Mouse (Mus musculus) small intestine, adult 2 months (tissue): Measurements from ENCODE around the gene Arhgap29. TPM values are rescaled to one million over a fixed set of nuclear protein-coding genes. Genes with fewer than 3 reads are reported as not detected.

Experiments
- H3K27ac ChIP-seq: fragments of 200-500 bp; 2 replicates; pipeline ENCODE4 v1.5.1; 2012; ENCODE audit warnings: low read depth, low read length, control low read depth, inconsistent platforms; ENCODE audit not compliant: insufficient read depth
- H3K27me3 ChIP-seq: fragments of 200-500 bp; 2 replicates; pipeline ENCODE4 v1.6.1; 2012; ENCODE audit warnings: mild to moderate bottlenecking, moderate library complexity, low read length, inconsistent platforms; ENCODE audit not compliant: control insufficient read depth, insufficient read depth
- H3K36me3 ChIP-seq: fragments of 200-500 bp; 2 replicates; pipeline ENCODE4 v1.6.1; 2012; ENCODE audit warnings: mild to moderate bottlenecking, low read length, control low read depth, inconsistent platforms; ENCODE audit not compliant: control insufficient read depth, insufficient read depth
- H3K4me1 ChIP-seq: fragments of 200-500 bp; 2 replicates; pipeline ENCODE4 v1.6.1; 2012; ENCODE audit warnings: low read length, inconsistent platforms, mixed read lengths; ENCODE audit not compliant: control insufficient read depth, insufficient read depth, insufficient read length
- H3K4me3 ChIP-seq: fragments of 200-500 bp; 2 replicates; pipeline ENCODE4 v1.5.1; 2012; ENCODE audit warnings: low read depth, mild to moderate bottlenecking, control low read depth, inconsistent platforms, low read length, moderate library complexity
- CTCF ChIP-seq: fragments of 200-500 bp; IDR thresholded peaks from 2 replicates; pipeline ENCODE4 v1.5.1; 2012; ENCODE audit warnings: low read depth, mild to moderate bottlenecking, control low read depth, inconsistent platforms, low read length, moderate library complexity, mixed read lengths; ENCODE audit not compliant: insufficient replicate concordance, insufficient read length; ENCODE audit errors: extremely low read depth
- POLR2A ChIP-seq: fragments of 200-500 bp; IDR thresholded peaks from 2 replicates; pipeline ENCODE4 v1.6.1; 2012; ENCODE audit warnings: low read depth, mild to moderate bottlenecking, control low read depth, inconsistent platforms, low read length, moderate library complexity
- WGBS: fragments of 180-500 bp; shearing (Covaris S2); methylation state at CpG from one replicate; pipeline ENCODE4 v1.1.7; 2018; 5-methylcytosine and 5-hydroxymethylcytosine counted together
- polyA plus RNA-seq: library from polyadenylated mRNA; depleted of rRNA; stranded (reverse); fragments of >200 nt; gene quantifications from 2 replicates; pipeline ENCODE4 v1.2.3, GENCODE M21; 2012

The Arhgap29 gene
- polyA plus RNA-seq, 1 experiment: 3.3 TPM

- H3K27me3 ChIP-seq: 0 out of 2 replicates have a peak, but pooled peaks cover 4% of the 10 kb centered on the region
- H3K4me1 ChIP-seq: no peaks in the 10 kb centered on the region
- H3K4me3 ChIP-seq: no peak overlapping the region
- WGBS: 86% methylated on average over 6 of the region's 6 CpGs
- no peak overlapping the region for H3K27ac ChIP-seq
- TF ChIP-seq POLR2A (no peak), CTCF (no peak)
- no peaks in the 10 kb centered on the region for H3K36me3 ChIP-seq
These were observed 88.2 kb downstream of the Arhgap29 start for GRCm38 (mm10) chr3:122040522-122040921.

GRCm38 (mm10) chr3:122043102-122043501 lies 90.8 kb downstream of the Arhgap29 start:
- 42% methylated on average over 8 of the region's 8 CpGs for WGBS
- no peak for TF ChIP-seq POLR2A
- TF ChIP-seq CTCF: no peak

GRCm38 (mm10) chr3:122043799-122044547 lies 91.6 kb downstream of the Arhgap29 start, which contains the start of gene Abca4:
TSS of gene Abca4 (plus strand) at chr3:122044443.
- Histone ChIP-seq H3K4me1 (peaks cover 10% of the 10 kb centered on the region), H3K4me3 (no peak within 1 kb of the TSS), H3K27ac (no peak within 1 kb of the TSS), H3K27me3 (0 out of 2 replicates have a peak, but pooled peaks cover 10% of the 10 kb centered on the region), H3K36me3 (no peaks in the 10 kb centered on the region)
- 67% methylated on average over 26 of the region's 26 CpGs for WGBS
- TF ChIP-seq CTCF (no peak), POLR2A (no peak)

More at GRCm38 (mm10) chr3:122043102-122043501, 90.8 kb downstream of the Arhgap29 start:
- Histone ChIP-seq H3K27ac (0 out of 2 replicates have a peak overlapping the region, but pooled peaks have one; percentile 11), H3K27me3 (0 out of 2 replicates have a peak, but pooled peaks cover 4% of the 10 kb centered on the region), H3K36me3 (no peaks in the 10 kb centered on the region), H3K4me1 (peaks cover 6% of the 10 kb centered on the region; the same call in 1 of the 2 replicates), H3K4me3 (no peak overlapping the region)

GRCm38 (mm10) chr3:122046187-122046620 lies 93.9 kb downstream of the Arhgap29 start:
- Histone ChIP-seq H3K36me3 (no peaks in the 10 kb centered on the region), H3K4me1 (peaks cover 13% of the 10 kb centered on the region), H3K27me3 (0 out of 2 replicates have a peak, but pooled peaks cover 10% of the 10 kb centered on the region), H3K4me3 (no peak overlapping the region), H3K27ac (no peak overlapping the region)
- WGBS: 82% methylated on average over 10 of the region's 10 CpGs
- TF ChIP-seq CTCF (no peak), POLR2A (no peak)

- Histone ChIP-seq H3K4me3 (no peak overlapping the region), H3K27ac (no peak overlapping the region), H3K27me3 (0 out of 2 replicates have a peak, but pooled peaks cover 10% of the 10 kb centered on the region), H3K4me1 (peaks cover 13% of the 10 kb centered on the region), H3K36me3 (no peaks in the 10 kb centered on the region)
- 23% methylated on average over 7 of the region's 7 CpGs for WGBS
- no peak for TF ChIP-seq CTCF
- no peak for TF ChIP-seq POLR2A
These were observed 95.1 kb downstream of the Arhgap29 start for GRCm38 (mm10) chr3:122047402-122047801.

- H3K27ac ChIP-seq: no peak overlapping the region
- 0 out of 2 replicates have a peak, but pooled peaks cover 10% of the 10 kb centered on the region for H3K27me3 ChIP-seq
- H3K36me3 ChIP-seq: no peaks in the 10 kb centered on the region
- H3K4me1 ChIP-seq: peaks cover 13% of the 10 kb centered on the region
- 22% methylated on average over 17 of the region's 17 CpGs for WGBS
- no peak for TF ChIP-seq CTCF
- no peak for TF ChIP-seq POLR2A
- H3K4me3 ChIP-seq: no peak overlapping the region
These were observed 95.8 kb downstream of the Arhgap29 start for GRCm38 (mm10) chr3:122047921-122048861.
